Mouse (Mus musculus) cerebellum, postnatal 10 days (tissue): ENCODE measurements at regions not wholly inside any gene's neighbourhood (a gene's known extent, or its start where the extent isn't known, plus 50 kb on each side); places are given as distances from the start of the nearest gene placed in this dataset.
A peak's percentile ranks its signal among the peaks of the same experiment; 100 is the strongest.

ENCODE experiments used
- DNase-seq, 2 experiments: peaks; one replicate each; pipeline ENCODE4 v3.0.0; 2021; ENCODE audit warnings: mixed read lengths in 2 of 2

DNA sequence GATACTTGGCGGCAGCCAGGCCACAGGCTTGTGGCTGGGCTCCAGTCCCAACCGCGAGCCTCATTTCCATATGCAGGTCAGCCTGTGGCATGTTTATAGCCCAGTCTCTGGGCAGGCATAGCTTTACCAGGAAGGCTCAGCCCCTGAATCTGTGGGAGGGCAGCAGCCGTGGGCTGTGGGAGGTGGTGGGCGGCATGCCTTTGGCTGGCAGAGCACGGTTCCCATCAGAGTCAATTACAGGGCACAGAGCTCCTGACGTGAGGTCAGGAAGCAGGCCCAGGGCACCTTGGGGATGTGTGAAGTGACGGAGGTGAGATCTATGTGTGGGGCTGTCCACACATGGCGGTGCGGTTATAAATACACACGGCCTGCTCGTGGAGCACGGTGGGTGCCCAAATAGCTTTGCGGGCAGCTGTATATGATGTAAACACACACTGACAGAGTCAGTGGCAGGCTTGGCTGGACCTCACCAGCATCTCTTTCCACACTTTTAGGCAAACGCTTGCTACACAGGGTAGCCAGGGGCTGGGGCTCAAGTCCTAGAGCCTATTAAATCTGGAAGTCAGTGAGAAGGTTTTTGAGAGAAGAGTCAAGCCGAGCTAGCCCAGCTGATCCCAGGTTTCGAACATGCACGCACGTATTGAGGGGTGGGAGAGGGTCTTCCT is 71.8 kb downstream of the Gm525 start:
- DNase-seq, result peak; percentile 57 to 67

DNA sequence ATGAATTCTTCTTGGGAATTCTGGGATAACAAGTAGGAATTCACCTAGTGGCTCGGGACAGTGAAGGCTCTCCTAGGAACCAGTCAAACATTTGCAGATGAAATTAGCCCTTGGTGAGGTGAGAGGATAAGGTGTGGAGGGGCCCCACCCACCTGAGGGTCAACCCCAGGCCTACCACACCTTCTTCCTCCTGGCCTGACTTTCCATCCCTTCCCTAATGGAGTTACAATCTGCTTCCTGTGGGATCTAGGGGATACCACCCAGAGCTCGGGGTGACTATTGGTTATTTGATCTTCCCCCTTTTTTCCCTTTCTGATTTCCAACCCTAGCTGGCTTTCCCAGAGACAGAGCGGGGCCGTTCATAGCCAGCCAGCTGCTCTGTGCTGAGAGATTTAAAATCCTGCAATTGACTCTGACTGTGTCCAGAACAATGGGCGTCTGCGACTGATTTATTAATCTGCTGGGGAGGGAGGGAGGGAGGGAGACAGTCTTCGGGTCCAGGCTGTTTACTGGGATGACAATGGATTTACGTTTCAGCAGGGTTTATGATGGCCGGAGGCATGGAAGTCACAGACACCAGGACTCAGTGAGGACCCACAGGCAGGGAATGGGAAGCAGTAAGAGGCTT is 69.0 kb downstream of the Gm525 start:
- DNase-seq, result no peak
